Mouse (Mus musculus) MEL (cell line): ENCODE measurements around the gene N4bp2l1. TPM values are rescaled to one million over a fixed set of nuclear protein-coding genes. Genes with fewer than 3 reads are reported as not detected.

Source experiments
- DNase-seq: peaks from one replicate; pipeline ENCODE4 v3.0.0; 2011; ENCODE audit warnings: low read depth, low spot score
- H3K27ac ChIP-seq: 2 replicates; pipeline ENCODE4 v1.5.1; 2012; ENCODE audit warnings: low read depth, mild to moderate bottlenecking, control low read depth, low read length, moderate library complexity; ENCODE audit not compliant: control insufficient read depth
- H3K27me3 ChIP-seq, 2 experiments: fragments of 150-350 bp in 1 of 2; sonication (generic) in 1 of 2; 2 replicates each; pipeline ENCODE4 v1.6.1; 2012; ENCODE audit warnings: low read length in 2 of 2, mild to moderate bottlenecking in 2 of 2, improper control_type of control experiment in 1 of 2, moderate library complexity in 1 of 2; ENCODE audit not compliant: insufficient read depth in 2 of 2, control insufficient read depth in 1 of 2
- H3K36me3 ChIP-seq, 2 experiments: 2 replicates each; pipeline ENCODE4 v1.6.1; 2012 to 2014; ENCODE audit warnings: low read length in 2 of 2, improper control_type of control experiment in 1 of 2, inconsistent platforms in 1 of 2, mild to moderate bottlenecking in 1 of 2; ENCODE audit not compliant: insufficient read depth in 2 of 2, control insufficient read depth in 1 of 2
- H3K4me1 ChIP-seq, 2 experiments: fragments of 150-350 bp in 1 of 2; sonication (generic) in 1 of 2; 2 replicates each; pipeline ENCODE4 v1.6.1; 2012; ENCODE audit warnings: low read length in 2 of 2, improper control_type of control experiment in 1 of 2, mild to moderate bottlenecking in 1 of 2; ENCODE audit not compliant: insufficient read depth in 2 of 2, control insufficient read depth in 1 of 2
- H3K4me3 ChIP-seq, 2 experiments: fragments of 150-350 bp in 1 of 2; sonication (generic) in 1 of 2; 2 replicates each; pipeline ENCODE4 v1.5.1; 2012; ENCODE audit warnings: low read depth in 2 of 2, low read length in 2 of 2, mild to moderate bottlenecking in 2 of 2, moderate library complexity in 2 of 2, control low read depth in 1 of 2, improper control_type of control experiment in 1 of 2; ENCODE audit not compliant: control insufficient read depth in 1 of 2, insufficient read depth in 1 of 2
- H3K79me2 ChIP-seq: 2 replicates; pipeline ENCODE4 v1.6.1; 2012; ENCODE audit warnings: mild to moderate bottlenecking, low read length, moderate library complexity; ENCODE audit not compliant: control insufficient read depth, poor library complexity, insufficient read depth
- H3K9ac ChIP-seq: 2 replicates; pipeline ENCODE4 v1.6.1; 2012; ENCODE audit warnings: low read depth, mild to moderate bottlenecking, control low read depth, low read length, moderate library complexity; ENCODE audit not compliant: control insufficient read depth, poor library complexity, severe bottlenecking
- H3K9me3 ChIP-seq: fragments of 150-350 bp; sonication (generic); replicated peaks from 2 replicates; pipeline ENCODE4 v1.6.1; 2012; ENCODE audit warnings: mild to moderate bottlenecking, low read length, improper control_type of control experiment, moderate library complexity; ENCODE audit not compliant: insufficient read depth
- BHLHE40 ChIP-seq: IDR thresholded peaks from 2 replicates; pipeline ENCODE4 v1.6.1; 2012; ENCODE audit warnings: low read depth, mild to moderate bottlenecking, inconsistent platforms, low read length, improper control_type of control experiment, borderline replicate concordance
- CHD1 ChIP-seq: IDR thresholded peaks from 2 replicates; pipeline ENCODE4 v1.6.1; 2012; ENCODE audit warnings: low read depth, mild to moderate bottlenecking, inconsistent platforms, low read length, improper control_type of control experiment
- CHD2 ChIP-seq: IDR thresholded peaks from 2 replicates; pipeline ENCODE4 v1.6.1; 2011; ENCODE audit warnings: low read length, improper control_type of control experiment
- CTCF ChIP-seq, 3 experiments: IDR thresholded peaks in 2 of 3; conservative IDR thresholded peaks in 1 of 3; 2 replicates each; pipeline ENCODE4 v1.5.1; 2011 to 2012; ENCODE audit warnings: low read length in 3 of 3, low read depth in 2 of 3, mild to moderate bottlenecking in 2 of 3, improper control_type of control experiment in 1 of 3, inconsistent platforms in 1 of 3, mixed read lengths in 1 of 3, moderate library complexity in 1 of 3; ENCODE audit not compliant: control insufficient read depth in 1 of 3, insufficient read depth in 1 of 3, poor library complexity in 1 of 3, severe bottlenecking in 1 of 3
- E2F4 ChIP-seq: IDR thresholded peaks from 2 replicates; pipeline ENCODE4 v1.6.1; 2011; ENCODE audit warnings: low read depth, low read length, improper control_type of control experiment, borderline replicate concordance
- ELF1 ChIP-seq: IDR thresholded peaks from 2 replicates; pipeline ENCODE4 v1.6.1; 2014; ENCODE audit warnings: low read depth, mild to moderate bottlenecking, inconsistent platforms, low read length, improper control_type of control experiment, moderate library complexity
- EP300 ChIP-seq, 2 experiments: IDR thresholded peaks; 2 replicates each; pipeline ENCODE4 v1.6.1; 2011; ENCODE audit warnings: improper control_type of control experiment in 2 of 2, low read length in 2 of 2, low read depth in 1 of 2, mild to moderate bottlenecking in 1 of 2
- ETS1 ChIP-seq: IDR thresholded peaks from 2 replicates; pipeline ENCODE4 v1.6.1; 2012; ENCODE audit warnings: low read depth, mild to moderate bottlenecking, inconsistent platforms, low read length, improper control_type of control experiment, moderate library complexity
- GABPA ChIP-seq: IDR thresholded peaks from 2 replicates; pipeline ENCODE4 v1.6.1; 2012; ENCODE audit warnings: low read depth, mild to moderate bottlenecking, inconsistent platforms, low read length, improper control_type of control experiment, moderate library complexity
- GATA1 ChIP-seq: IDR thresholded peaks from 2 replicates; pipeline ENCODE4 v1.6.1; 2011; ENCODE audit warnings: low read depth, low read length, improper control_type of control experiment
- HCFC1 ChIP-seq: IDR thresholded peaks from 2 replicates; pipeline ENCODE4 v1.6.1; 2012; ENCODE audit warnings: low read depth, mild to moderate bottlenecking, inconsistent platforms, low read length, improper control_type of control experiment, moderate library complexity
- JUND ChIP-seq: IDR thresholded peaks from 2 replicates; pipeline ENCODE4 v1.6.1; 2011; ENCODE audit warnings: low read depth, mild to moderate bottlenecking, improper control_type of control experiment, low read length
- KAT2A ChIP-seq: conservative IDR thresholded peaks from 2 replicates; pipeline ENCODE4 v1.6.1; 2012; ENCODE audit warnings: low read depth, low read length, improper control_type of control experiment, inconsistent platforms
- MAFK ChIP-seq: IDR thresholded peaks from 2 replicates; pipeline ENCODE4 v1.6.1; 2011; ENCODE audit warnings: low read depth, mild to moderate bottlenecking, low read length, improper control_type of control experiment, borderline replicate concordance
- MAX ChIP-seq: IDR thresholded peaks from 2 replicates; pipeline ENCODE4 v1.6.1; 2011; ENCODE audit warnings: low read length, improper control_type of control experiment
- MAZ ChIP-seq: IDR thresholded peaks from 2 replicates; pipeline ENCODE4 v1.6.1; 2012; ENCODE audit warnings: low read depth, mild to moderate bottlenecking, inconsistent platforms, low read length, improper control_type of control experiment
- MEF2A ChIP-seq: IDR thresholded peaks from 2 replicates; pipeline ENCODE4 v1.6.1; 2014; ENCODE audit warnings: low read depth, mild to moderate bottlenecking, inconsistent platforms, low read length, improper control_type of control experiment; ENCODE audit not compliant: poor library complexity, insufficient replicate concordance, severe bottlenecking; ENCODE audit errors: extremely low read depth
- MXI1 ChIP-seq: IDR thresholded peaks from 2 replicates; pipeline ENCODE4 v1.6.1; 2011; ENCODE audit warnings: mild to moderate bottlenecking, low read depth, low read length, improper control_type of control experiment
- MYB ChIP-seq: IDR thresholded peaks from 2 replicates; pipeline ENCODE4 v1.6.1; 2011; ENCODE audit warnings: mild to moderate bottlenecking, low read depth, low read length, improper control_type of control experiment
- MYC ChIP-seq: IDR thresholded peaks from 2 replicates; pipeline ENCODE4 v1.6.1; 2011; ENCODE audit warnings: low read depth, mild to moderate bottlenecking, low read length, improper control_type of control experiment, moderate library complexity
- NELFE ChIP-seq: IDR thresholded peaks from 2 replicates; pipeline ENCODE4 v1.6.1; 2011; ENCODE audit warnings: low read depth, low read length, improper control_type of control experiment
- NRF1 ChIP-seq: IDR thresholded peaks from 2 replicates; pipeline ENCODE4 v1.6.1; 2014; ENCODE audit warnings: low read depth, mild to moderate bottlenecking, inconsistent platforms, low read length, improper control_type of control experiment, moderate library complexity; ENCODE audit not compliant: poor library complexity, insufficient read depth, severe bottlenecking
- POLR2A ChIP-seq, 2 experiments: IDR thresholded peaks; 2 replicates each; pipeline ENCODE4 v1.6.1; 2011 to 2012; ENCODE audit warnings: low read length in 2 of 2, mild to moderate bottlenecking in 2 of 2, control low read depth in 1 of 2, improper control_type of control experiment in 1 of 2, low read depth in 1 of 2, moderate library complexity in 1 of 2; ENCODE audit not compliant: control insufficient read depth in 1 of 2, insufficient read depth in 1 of 2, poor library complexity in 1 of 2
- POLR2AphosphoS2 ChIP-seq: IDR thresholded peaks from 2 replicates; pipeline ENCODE4 v1.6.1; 2011; ENCODE audit warnings: low read length, improper control_type of control experiment
- POLR2AphosphoS5 ChIP-seq: IDR thresholded peaks from 2 replicates; pipeline ENCODE4 v1.6.1; 2012; ENCODE audit warnings: low read depth, borderline replicate concordance, mild to moderate bottlenecking, inconsistent platforms, low read length, moderate library complexity, mixed read lengths
- RAD21 ChIP-seq: IDR thresholded peaks from 2 replicates; pipeline ENCODE4 v1.6.1; 2011; ENCODE audit warnings: mild to moderate bottlenecking, low read depth, low read length, improper control_type of control experiment
- RCOR1 ChIP-seq: IDR thresholded peaks from 2 replicates; pipeline ENCODE4 v1.6.1; 2012; ENCODE audit warnings: low read depth, mild to moderate bottlenecking, inconsistent platforms, low read length, improper control_type of control experiment
- SIN3A ChIP-seq: IDR thresholded peaks from 2 replicates; pipeline ENCODE4 v1.6.1; 2012; ENCODE audit warnings: low read length, improper control_type of control experiment, inconsistent platforms
- SMC3 ChIP-seq: IDR thresholded peaks from 2 replicates; pipeline ENCODE4 v1.6.1; 2011; ENCODE audit warnings: low read depth, low read length, improper control_type of control experiment
- TAL1 ChIP-seq: IDR thresholded peaks from 2 replicates; pipeline ENCODE4 v1.6.1; 2012; ENCODE audit warnings: mild to moderate bottlenecking, inconsistent platforms, low read length, moderate library complexity, mixed read lengths
- TBP ChIP-seq: IDR thresholded peaks from 2 replicates; pipeline ENCODE4 v1.8.0; 2011; ENCODE audit warnings: low read depth, low read length, improper control_type of control experiment
- TCF12 ChIP-seq: IDR thresholded peaks from 2 replicates; pipeline ENCODE4 v1.6.1; 2014; ENCODE audit warnings: low read depth, mild to moderate bottlenecking, inconsistent platforms, low read length, improper control_type of control experiment, moderate library complexity
- UBTF ChIP-seq: IDR thresholded peaks from 2 replicates; pipeline ENCODE4 v1.6.1; 2012; ENCODE audit warnings: low read depth, mild to moderate bottlenecking, inconsistent platforms, low read length, improper control_type of control experiment, moderate library complexity, borderline replicate concordance; ENCODE audit not compliant: insufficient read depth
- USF1 ChIP-seq: IDR thresholded peaks from 2 replicates; pipeline ENCODE4 v1.6.1; 2014; ENCODE audit warnings: low read depth, mild to moderate bottlenecking, inconsistent platforms, low read length, improper control_type of control experiment, moderate library complexity
- USF2 ChIP-seq, 2 experiments: IDR thresholded peaks; 2 replicates each; pipeline ENCODE4 v1.6.1; 2011 to 2012; ENCODE audit warnings: improper control_type of control experiment in 2 of 2, low read length in 2 of 2, borderline replicate concordance in 1 of 2, inconsistent platforms in 1 of 2, low read depth in 1 of 2, mild to moderate bottlenecking in 1 of 2; ENCODE audit not compliant: insufficient read depth in 1 of 2
- ZC3H11A ChIP-seq: IDR thresholded peaks from 2 replicates; pipeline ENCODE4 v1.6.1; 2012; ENCODE audit warnings: low read depth, mild to moderate bottlenecking, inconsistent platforms, low read length, improper control_type of control experiment
- ZMIZ1 ChIP-seq: IDR thresholded peaks from 2 replicates; pipeline ENCODE4 v1.6.1; 2012; ENCODE audit warnings: low read depth, mild to moderate bottlenecking, inconsistent platforms, low read length, improper control_type of control experiment, moderate library complexity
- ZNF384 ChIP-seq: IDR thresholded peaks from 2 replicates; pipeline ENCODE4 v1.6.1; 2012; ENCODE audit warnings: low read depth, mild to moderate bottlenecking, inconsistent platforms, low read length, improper control_type of control experiment
- polyA plus RNA-seq, 2 experiments: library from polyadenylated mRNA; stranded (reverse) in 1 of 2; unstranded in 1 of 2; fragments of >175 nt in 1 of 2; fragments of >200 nt in 1 of 2; gene quantifications; 2 replicates each; pipeline versions ENCODE4 v1.2.1 to v1.2.4; 2012; ENCODE audit warnings: low replicate concordance in 2 of 2, low read depth in 1 of 2; ENCODE audit not compliant: insufficient read length in 2 of 2, insufficient read depth in 1 of 2, missing spikeins in 1 of 2
- total RNA-seq: library from RNA; depleted of rRNA; stranded (reverse); fragments of 300-350 nt; gene quantifications from 2 replicates; pipeline ENCODE4 v1.2.3, GENCODE M21; 2012

Gene N4bp2l1
- total and polyA plus RNA-seq, 3 experiments, result 2.6 to 15.0 TPM; not detected in 1

DNA sequence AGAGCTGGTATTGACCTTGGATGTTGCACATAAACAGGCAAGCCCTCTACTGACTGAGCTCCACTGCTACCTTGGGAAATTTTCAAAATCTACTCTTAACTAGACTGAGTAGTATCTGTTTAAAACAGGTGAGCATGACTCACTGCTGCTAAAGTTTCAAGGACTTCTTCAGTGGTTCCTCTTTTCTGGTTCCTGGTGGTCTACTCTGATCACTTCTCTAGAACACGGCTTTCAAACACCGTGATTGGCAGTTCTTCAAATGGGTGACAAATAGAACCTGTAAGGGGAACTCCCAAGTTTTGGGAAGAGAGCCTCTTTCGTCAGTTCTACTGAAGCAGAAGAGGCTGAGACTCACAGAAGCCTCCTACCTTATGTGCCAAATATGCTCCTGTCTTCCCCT, 24.6 kb upstream of the N4bp2l1 start:
- Histone ChIP-seq H3K27ac (peak overlapping the region; percentile 30; the same call in 1 of the 2 replicates), H3K4me1 (peaks cover 13 to 20% of the 10 kb centered on the region in 2 experiments), H3K9ac (no peak overlapping the region), H3K9me3 (no peaks in the 10 kb centered on the region), H3K4me3 (no peak overlapping the region), H3K27me3 (no peaks in the 10 kb centered on the region), H3K36me3 (peaks cover 3 to 35% of the 10 kb centered on the region in 2 experiments; a peak in 2 of 4 replicates), H3K79me2 (no peaks in the 10 kb centered on the region)
- peak; percentile 96 for DNase-seq
- TF ChIP-seq POLR2A (IDR thresholded peaks at IDR 0.05; ENCODE audit: control insufficient read depth in 1 of 2, insufficient read depth in 1 of 2, low read depth in 1 of 2, low read length in 2 of 2, poor library complexity in 1 of 2) (no peak), CHD2 (no peak), TCF12 (peak; percentile 66), NRF1 (no peak), RAD21 (no peak; the same call in 1 of the 2 replicates), JUND (peak; percentile 96), HCFC1 (no peak), KAT2A (no peak), SMC3 (no peak), ELF1 (no peak), MYB (no peak), MXI1 (0 out of 2 replicates have a peak, but pooled peaks have one; percentile 20), ETS1 (peak; percentile 90), MYC (peak; percentile 73; the same call in 1 of the 2 replicates), MAX (no peak), USF1 (no peak), POLR2AphosphoS2 (no peak), MAFK (0 out of 2 replicates have a peak, but pooled peaks have one; percentile 19), TBP (0 out of 2 replicates have a peak, but pooled peaks have one; percentile 22), CTCF (IDR thresholded peaks at IDR 0.05 in 2 of 3, conservative IDR thresholded peaks at IDR 0.05 in 1 of 3; ENCODE audit: control insufficient read depth in 1 of 3, insufficient read depth in 1 of 3, low read depth in 2 of 3, low read length in 3 of 3, poor library complexity in 1 of 3, severe bottlenecking in 1 of 3) (no peak), GABPA (no peak), USF2 (IDR thresholded peaks at IDR 0.05; ENCODE audit: borderline replicate concordance in 1 of 2, insufficient read depth in 1 of 2, low read depth in 1 of 2, low read length in 2 of 2) (no peak), ZC3H11A (no peak), ZMIZ1 (no peak), E2F4 (no peak), CHD1 (no peak), SIN3A (0 out of 2 replicates have a peak, but pooled peaks have one; percentile 46), TAL1 (peak; percentile 89), EP300 (IDR thresholded peaks at IDR 0.05; ENCODE audit: low read depth in 1 of 2, low read length in 2 of 2) (peak; percentile 74 to 97), UBTF (no peak), MAZ (no peak), MEF2A (no peak), ZNF384 (no peak), RCOR1 (peak; percentile 94), GATA1 (peak; percentile 76), POLR2AphosphoS5 (no peak), BHLHE40 (no peak), NELFE (no peak)
